Mouse (Mus musculus) MEL (cell line): ENCODE measurements at regions not wholly inside any gene's neighbourhood (a gene's known extent, or its start where the extent isn't known, plus 50 kb on each side); places are given as distances from the start of the nearest gene placed in this dataset.

Source experiments
- DNase-seq: peaks from one replicate; pipeline ENCODE4 v3.0.0; 2011; ENCODE audit warnings: low read depth, low spot score
- H3K27ac ChIP-seq: 2 replicates; pipeline ENCODE4 v1.5.1; 2012; ENCODE audit warnings: low read depth, mild to moderate bottlenecking, control low read depth, low read length, moderate library complexity; ENCODE audit not compliant: control insufficient read depth
- H3K27me3 ChIP-seq, 2 experiments: fragments of 150-350 bp in 1 of 2; sonication (generic) in 1 of 2; 2 replicates each; pipeline ENCODE4 v1.6.1; 2012; ENCODE audit warnings: low read length in 2 of 2, mild to moderate bottlenecking in 2 of 2, improper control_type of control experiment in 1 of 2, moderate library complexity in 1 of 2; ENCODE audit not compliant: insufficient read depth in 2 of 2, control insufficient read depth in 1 of 2
- H3K36me3 ChIP-seq, 2 experiments: 2 replicates each; pipeline ENCODE4 v1.6.1; 2012 to 2014; ENCODE audit warnings: low read length in 2 of 2, improper control_type of control experiment in 1 of 2, inconsistent platforms in 1 of 2, mild to moderate bottlenecking in 1 of 2; ENCODE audit not compliant: insufficient read depth in 2 of 2, control insufficient read depth in 1 of 2
- H3K4me1 ChIP-seq, 2 experiments: fragments of 150-350 bp in 1 of 2; sonication (generic) in 1 of 2; 2 replicates each; pipeline ENCODE4 v1.6.1; 2012; ENCODE audit warnings: low read length in 2 of 2, improper control_type of control experiment in 1 of 2, mild to moderate bottlenecking in 1 of 2; ENCODE audit not compliant: insufficient read depth in 2 of 2, control insufficient read depth in 1 of 2
- H3K4me3 ChIP-seq, 2 experiments: fragments of 150-350 bp in 1 of 2; sonication (generic) in 1 of 2; 2 replicates each; pipeline ENCODE4 v1.5.1; 2012; ENCODE audit warnings: low read depth in 2 of 2, low read length in 2 of 2, mild to moderate bottlenecking in 2 of 2, moderate library complexity in 2 of 2, control low read depth in 1 of 2, improper control_type of control experiment in 1 of 2; ENCODE audit not compliant: control insufficient read depth in 1 of 2, insufficient read depth in 1 of 2
- H3K79me2 ChIP-seq: 2 replicates; pipeline ENCODE4 v1.6.1; 2012; ENCODE audit warnings: mild to moderate bottlenecking, low read length, moderate library complexity; ENCODE audit not compliant: control insufficient read depth, poor library complexity, insufficient read depth
- H3K9ac ChIP-seq: 2 replicates; pipeline ENCODE4 v1.6.1; 2012; ENCODE audit warnings: low read depth, mild to moderate bottlenecking, control low read depth, low read length, moderate library complexity; ENCODE audit not compliant: control insufficient read depth, poor library complexity, severe bottlenecking
- H3K9me3 ChIP-seq: fragments of 150-350 bp; sonication (generic); replicated peaks from 2 replicates; pipeline ENCODE4 v1.6.1; 2012; ENCODE audit warnings: mild to moderate bottlenecking, low read length, improper control_type of control experiment, moderate library complexity; ENCODE audit not compliant: insufficient read depth
- E2F4 ChIP-seq: IDR thresholded peaks from 2 replicates; pipeline ENCODE4 v1.6.1; 2011; ENCODE audit warnings: low read depth, low read length, improper control_type of control experiment, borderline replicate concordance
- ELF1 ChIP-seq: IDR thresholded peaks from 2 replicates; pipeline ENCODE4 v1.6.1; 2014; ENCODE audit warnings: low read depth, mild to moderate bottlenecking, inconsistent platforms, low read length, improper control_type of control experiment, moderate library complexity
- EP300 ChIP-seq, 2 experiments: IDR thresholded peaks; 2 replicates each; pipeline ENCODE4 v1.6.1; 2011; ENCODE audit warnings: improper control_type of control experiment in 2 of 2, low read length in 2 of 2, low read depth in 1 of 2, mild to moderate bottlenecking in 1 of 2
- GABPA ChIP-seq: IDR thresholded peaks from 2 replicates; pipeline ENCODE4 v1.6.1; 2012; ENCODE audit warnings: low read depth, mild to moderate bottlenecking, inconsistent platforms, low read length, improper control_type of control experiment, moderate library complexity
- HCFC1 ChIP-seq: IDR thresholded peaks from 2 replicates; pipeline ENCODE4 v1.6.1; 2012; ENCODE audit warnings: low read depth, mild to moderate bottlenecking, inconsistent platforms, low read length, improper control_type of control experiment, moderate library complexity
- JUND ChIP-seq: IDR thresholded peaks from 2 replicates; pipeline ENCODE4 v1.6.1; 2011; ENCODE audit warnings: low read depth, mild to moderate bottlenecking, improper control_type of control experiment, low read length
- MAX ChIP-seq: IDR thresholded peaks from 2 replicates; pipeline ENCODE4 v1.6.1; 2011; ENCODE audit warnings: low read length, improper control_type of control experiment
- MEF2A ChIP-seq: IDR thresholded peaks from 2 replicates; pipeline ENCODE4 v1.6.1; 2014; ENCODE audit warnings: low read depth, mild to moderate bottlenecking, inconsistent platforms, low read length, improper control_type of control experiment; ENCODE audit not compliant: poor library complexity, insufficient replicate concordance, severe bottlenecking; ENCODE audit errors: extremely low read depth
- MYC ChIP-seq: IDR thresholded peaks from 2 replicates; pipeline ENCODE4 v1.6.1; 2011; ENCODE audit warnings: low read depth, mild to moderate bottlenecking, low read length, improper control_type of control experiment, moderate library complexity
- NELFE ChIP-seq: IDR thresholded peaks from 2 replicates; pipeline ENCODE4 v1.6.1; 2011; ENCODE audit warnings: low read depth, low read length, improper control_type of control experiment
- NRF1 ChIP-seq: IDR thresholded peaks from 2 replicates; pipeline ENCODE4 v1.6.1; 2014; ENCODE audit warnings: low read depth, mild to moderate bottlenecking, inconsistent platforms, low read length, improper control_type of control experiment, moderate library complexity; ENCODE audit not compliant: poor library complexity, insufficient read depth, severe bottlenecking
- POLR2AphosphoS2 ChIP-seq: IDR thresholded peaks from 2 replicates; pipeline ENCODE4 v1.6.1; 2011; ENCODE audit warnings: low read length, improper control_type of control experiment
- POLR2AphosphoS5 ChIP-seq: IDR thresholded peaks from 2 replicates; pipeline ENCODE4 v1.6.1; 2012; ENCODE audit warnings: low read depth, borderline replicate concordance, mild to moderate bottlenecking, inconsistent platforms, low read length, moderate library complexity, mixed read lengths
- RAD21 ChIP-seq: IDR thresholded peaks from 2 replicates; pipeline ENCODE4 v1.6.1; 2011; ENCODE audit warnings: mild to moderate bottlenecking, low read depth, low read length, improper control_type of control experiment
- RCOR1 ChIP-seq: IDR thresholded peaks from 2 replicates; pipeline ENCODE4 v1.6.1; 2012; ENCODE audit warnings: low read depth, mild to moderate bottlenecking, inconsistent platforms, low read length, improper control_type of control experiment
- SIN3A ChIP-seq: IDR thresholded peaks from 2 replicates; pipeline ENCODE4 v1.6.1; 2012; ENCODE audit warnings: low read length, improper control_type of control experiment, inconsistent platforms
- SMC3 ChIP-seq: IDR thresholded peaks from 2 replicates; pipeline ENCODE4 v1.6.1; 2011; ENCODE audit warnings: low read depth, low read length, improper control_type of control experiment
- TAL1 ChIP-seq: IDR thresholded peaks from 2 replicates; pipeline ENCODE4 v1.6.1; 2012; ENCODE audit warnings: mild to moderate bottlenecking, inconsistent platforms, low read length, moderate library complexity, mixed read lengths
- TBP ChIP-seq: IDR thresholded peaks from 2 replicates; pipeline ENCODE4 v1.8.0; 2011; ENCODE audit warnings: low read depth, low read length, improper control_type of control experiment
- ZC3H11A ChIP-seq: IDR thresholded peaks from 2 replicates; pipeline ENCODE4 v1.6.1; 2012; ENCODE audit warnings: low read depth, mild to moderate bottlenecking, inconsistent platforms, low read length, improper control_type of control experiment
- ZMIZ1 ChIP-seq: IDR thresholded peaks from 2 replicates; pipeline ENCODE4 v1.6.1; 2012; ENCODE audit warnings: low read depth, mild to moderate bottlenecking, inconsistent platforms, low read length, improper control_type of control experiment, moderate library complexity
- ZNF384 ChIP-seq: IDR thresholded peaks from 2 replicates; pipeline ENCODE4 v1.6.1; 2012; ENCODE audit warnings: low read depth, mild to moderate bottlenecking, inconsistent platforms, low read length, improper control_type of control experiment

GRCm38 (mm10) chr10:83931758-83932157 lies 209.1 kb downstream of the 1500009L16Rik start:
- Histone ChIP-seq H3K27ac (no peak overlapping the region), H3K36me3 (0 out of 4 replicates have a peak, but pooled peaks cover 0 to 3% of the 10 kb centered on the region in 2 experiments), H3K9ac (no peak overlapping the region), H3K79me2 (no peaks in the 10 kb centered on the region), H3K4me1 (peaks cover 2 to 4% of the 10 kb centered on the region in 2 experiments; a peak in 2 of 4 replicates), H3K4me3 (no peak overlapping the region), H3K9me3 (no peaks in the 10 kb centered on the region), H3K27me3 (peaks cover 0 to 2% of the 10 kb centered on the region in 2 experiments; a peak in 2 of 4 replicates)
- TF ChIP-seq NELFE (no peak), RCOR1 (no peak), HCFC1 (no peak), TBP (no peak), ZMIZ1 (no peak), E2F4 (no peak), ZNF384 (no peak), SIN3A (no peak), TAL1 (no peak), ZC3H11A (no peak), JUND (no peak), MYC (no peak), NRF1 (no peak)
- no peak for DNase-seq

GRCm38 (mm10) chr10:83933201-83933600 lies 210.5 kb downstream of the 1500009L16Rik start:
- Histone ChIP-seq H3K4me1 (peaks cover 4 to 9% of the 10 kb centered on the region in 2 experiments; a peak in 3 of 4 replicates), H3K27me3 (no peaks in the 10 kb centered on the region; a peak in 1 of 4 replicates), H3K9ac (no peak overlapping the region), H3K27ac (no peak overlapping the region), H3K79me2 (no peaks in the 10 kb centered on the region), H3K4me3 (no peak overlapping the region), H3K36me3 (peaks cover 0 to 9% of the 10 kb centered on the region in 2 experiments; a peak in 2 of 4 replicates), H3K9me3 (no peaks in the 10 kb centered on the region)
- TF ChIP-seq ZNF384 (no peak), SMC3 (no peak), ZMIZ1 (no peak), RAD21 (no peak), NELFE (no peak), GABPA (no peak), MAX (no peak), MEF2A (no peak), POLR2AphosphoS5 (no peak), TAL1 (no peak), POLR2AphosphoS2 (no peak), EP300 (IDR thresholded peaks at IDR 0.05; ENCODE audit: low read depth in 1 of 2, low read length in 2 of 2) (no peak), ELF1 (no peak), HCFC1 (no peak)
- DNase-seq, result no peak
